In the genomic region with DNA sequence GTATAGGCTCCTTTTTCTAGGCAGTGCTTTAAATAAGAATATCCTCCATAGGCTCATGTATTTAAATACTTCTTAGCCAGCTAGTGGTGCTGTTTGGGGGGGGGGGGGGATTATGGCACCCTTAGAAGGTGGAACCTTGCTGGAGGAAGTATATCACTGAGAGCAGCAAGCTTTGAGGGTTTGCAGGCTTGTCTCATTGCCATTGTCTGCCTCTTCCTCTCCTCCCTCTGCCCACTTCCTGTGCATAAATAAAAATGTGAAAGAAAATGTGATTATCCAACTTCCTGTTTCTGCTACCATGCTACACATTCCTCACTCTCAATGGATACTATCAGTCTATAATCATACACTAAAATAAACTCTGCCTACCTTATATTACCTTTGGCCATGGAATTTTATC, we compare ENCODE assay signal across 25 mouse cellular contexts.
"Had no signal": no experiment of that assay in that cellular context is flagged by ENCODE, and none has a peak within 500 bp of the region (broad histone marks: within the 10 kb centered on the region; RNA-seq: fewer than 3 reads in every experiment).

No protein-coding gene starts in this region.

- DNase-seq: kidney, adult 18-20 months; kidney, postnatal 25 days; layer of hippocampus, adult 9-11 months; layer of hippocampus, postnatal 36 days; left cerebral cortex, postnatal 4 days; liver, postnatal 0 days; lung, embryonic 14.5 days; right cerebral cortex, adult 18-20 months; right cerebral cortex, postnatal 14 days; spleen, adult 18-20 months; thymus, adult 2 months; thymus, postnatal 14 days; thymus, postnatal 4 days had no signal

- H3K27ac ChIP-seq: kidney, postnatal 0 days; layer of hippocampus, adult 2 months; limb, embryonic 12.5 days; limb, embryonic 15.5 days; liver, embryonic 14.5 days; macrophage; midbrain, embryonic 10.5 days; midbrain, embryonic 13.5 days had no signal

- H3K4me1 ChIP-seq: limb, embryonic 12.5 days; limb, embryonic 15.5 days; megakaryocyte, embryonic 14.5 days; midbrain, embryonic 10.5 days; midbrain, embryonic 13.5 days had no signal

- H3K27me3 ChIP-seq: limb, embryonic 12.5 days; limb, embryonic 15.5 days; midbrain, embryonic 13.5 days had no signal

- H3K4me3 ChIP-seq: layer of hippocampus, adult 2 months; limb, embryonic 12.5 days; limb, embryonic 15.5 days; megakaryocyte, embryonic 14.5 days; midbrain, embryonic 10.5 days; midbrain, embryonic 13.5 days had no signal

- ATAC-seq: intestine, embryonic 16.5 days; liver, postnatal 0 days; lung, postnatal 0 days; midbrain, embryonic 13.5 days; midbrain, embryonic 16.5 days had no signal

- H3K36me3 ChIP-seq: limb, embryonic 12.5 days; limb, embryonic 15.5 days; midbrain, embryonic 10.5 days; midbrain, embryonic 13.5 days had no signal

- H3K9me3 ChIP-seq: limb, embryonic 12.5 days; limb, embryonic 15.5 days; megakaryocyte, embryonic 14.5 days; midbrain, embryonic 10.5 days; midbrain, embryonic 13.5 days had no signal

- H3K9ac ChIP-seq: limb, embryonic 12.5 days; limb, embryonic 15.5 days; liver, embryonic 14.5 days; liver, postnatal 0 days; lung, embryonic 14.5 days; midbrain, embryonic 13.5 days had no signal
